Comparison of ENCODE assay signal across 10 mouse cellular contexts in the genomic region with DNA sequence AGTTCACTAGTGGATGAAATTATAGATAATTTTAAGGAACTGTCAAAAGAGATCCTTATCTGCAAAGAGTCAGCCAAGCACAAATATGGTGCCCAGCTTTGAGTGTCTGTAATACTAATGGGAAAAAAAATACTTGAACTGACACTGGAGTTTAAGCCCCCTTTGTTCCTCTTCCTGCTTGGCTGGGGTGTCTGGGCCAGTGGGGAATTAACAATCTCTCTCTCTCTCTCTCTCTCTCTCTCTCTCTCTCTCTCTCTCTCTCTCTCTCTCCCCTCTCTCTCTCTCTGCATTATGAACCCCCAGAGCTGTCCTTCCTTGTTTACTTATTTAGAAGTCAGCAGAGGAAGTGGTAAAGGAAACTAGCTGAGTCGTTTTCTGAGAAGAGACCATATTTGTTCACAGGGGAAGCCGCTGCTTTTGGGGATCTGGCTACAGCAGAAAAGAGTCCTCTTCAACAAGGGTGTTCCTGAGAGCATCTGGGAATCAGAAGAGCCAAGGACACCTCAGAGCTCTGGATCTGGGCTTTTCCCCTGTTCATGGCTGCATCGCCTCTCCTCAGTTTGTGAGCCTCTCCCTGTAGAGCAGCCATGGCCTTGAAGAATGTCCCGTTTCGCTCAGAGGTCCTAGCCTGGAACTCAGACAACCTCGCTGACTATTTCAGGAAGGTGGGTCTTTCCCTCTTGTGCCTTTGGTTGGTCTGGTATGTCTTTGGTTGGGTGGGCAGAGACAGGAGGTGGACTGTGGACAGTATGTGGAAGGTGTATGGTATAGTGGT. TPM values are rescaled to one million over a fixed set of nuclear protein-coding genes. Genes with fewer than 3 reads are reported as not detected.
DNase-seq lines count a peak whose midpoint lies in the region; ATAC-seq lines count a peak whose summit lies in the region.
"Had no signal": no experiment of that assay in that cellular context is flagged by ENCODE, and none has a peak within 500 bp of the region (broad histone marks: within the 10 kb centered on the region; RNA-seq: fewer than 3 reads in every experiment).

A gene (plus strand): TSS at position 154 of the 775 bp plus-strand sequence.

- no peaks in the 10 kb centered on the region for H3K4me1 ChIP-seq in embryonic facial prominence, embryonic 15.5 days
- H3K4me1 ChIP-seq in embryonic facial prominence, embryonic 10.5 days, result 0 out of 2 replicates have a peak, but pooled peaks cover 5% of the 10 kb centered on the region
- H3K4me1 ChIP-seq: midbrain, embryonic 12.5 days had no signal

- H3K4me2 ChIP-seq in embryonic facial prominence, embryonic 15.5 days (replicated peaks), result no peak within 1 kb of the TSS
- H3K4me2 ChIP-seq: midbrain, embryonic 12.5 days had no signal

- no peaks in the 10 kb centered on the region for H3K27me3 ChIP-seq in embryonic facial prominence, embryonic 15.5 days
- H3K27me3 ChIP-seq in embryonic facial prominence, embryonic 10.5 days (replicated peaks; ENCODE audit: low read depth, poor library complexity, severe bottlenecking), result no peaks in the 10 kb centered on the region
- H3K27me3 ChIP-seq: midbrain, embryonic 12.5 days had no signal

- 77% methylated on average over 6 of the region's 6 CpGs for WGBS in embryonic facial prominence, embryonic 15.5 days
- 87% methylated on average over 6 of the region's 6 CpGs for WGBS in embryonic facial prominence, embryonic 10.5 days

- H3K9me3 ChIP-seq in embryonic facial prominence, embryonic 15.5 days (replicated peaks), result no peaks in the 10 kb centered on the region
- H3K9me3 ChIP-seq in embryonic facial prominence, embryonic 10.5 days, result no peaks in the 10 kb centered on the region
- H3K9me3 ChIP-seq: midbrain, embryonic 12.5 days had no signal

- no peak within 1 kb of the TSS for H3K27ac ChIP-seq in embryonic facial prominence, embryonic 15.5 days (replicated peaks)
- H3K27ac ChIP-seq in embryonic facial prominence, embryonic 10.5 days (replicated peaks), result no peak within 1 kb of the TSS
- H3K27ac ChIP-seq: midbrain, embryonic 12.5 days had no signal

- no peaks in the 10 kb centered on the region for H3K36me3 ChIP-seq in embryonic facial prominence, embryonic 15.5 days
- no peaks in the 10 kb centered on the region for H3K36me3 ChIP-seq in embryonic facial prominence, embryonic 10.5 days (replicated peaks)
- H3K36me3 ChIP-seq: midbrain, embryonic 12.5 days had no signal

- no peak within 1 kb of the TSS for H3K9ac ChIP-seq in embryonic facial prominence, embryonic 15.5 days
- H3K9ac ChIP-seq: midbrain, embryonic 12.5 days had no signal

- ATAC-seq in embryonic facial prominence, embryonic 15.5 days (ENCODE audit: insufficient number of reproducible peaks, low FRiP score, low TSS enrichment, low read depth), result no peak
- ATAC-seq in neutrophil, adult 5-6 weeks (ENCODE audit: extremely low read depth, insufficient number of reproducible peaks, low FRiP score, poor library complexity, severe bottlenecking), result no peak

- H3K4me3 ChIP-seq in embryonic facial prominence, embryonic 15.5 days (replicated peaks), result peak within 1 kb of the TSS; percentile 2; the same call in 1 of the 2 replicates
- H3K4me3 ChIP-seq in embryonic facial prominence, embryonic 10.5 days, result no peak within 1 kb of the TSS
- H3K4me3 ChIP-seq: midbrain, embryonic 12.5 days had no signal

- DNase-seq in embryonic facial prominence, embryonic 10.5 days (ENCODE audit: low spot score), result no peak
- peak; percentile 77 for DNase-seq in CD4-positive helper T cell, adult 2 months (ENCODE audit: low read depth, low spot score)
- peak; percentile 85 for DNase-seq in induced T-regulatory cell, adult 2 months (ENCODE audit: low read depth)
- no peak for DNase-seq in right cerebral cortex, postnatal 10 days (ENCODE audit: low spot score in 2 of 2)
- no peak for DNase-seq in ovary, postnatal 10 days (ENCODE audit: low spot score)
- no peak for DNase-seq in adipocyte (ENCODE audit: low spot score)
- DNase-seq: cerebellum, adult 8-10 months had no signal

RNA-seq across cellular contexts. Expression of the gene that starts here (rescaled TPM):
- 5.8 and 7.1 TPM in 2 replicates for polyA plus RNA-seq in embryonic facial prominence, embryonic 15.5 days (2015; fragmentation: Nextera tagmentation; extraction: Ambion mirVana)
- 1.4 and 1.5 TPM in 2 replicates for polyA plus RNA-seq in embryonic facial prominence, embryonic 10.5 days (2016; fragmentation: Nextera tagmentation; extraction: Ambion mirVana)
- total RNA-seq in neutrophil, adult 5-6 weeks (2017), result 162 TPM in 2 replicates

Comparison
In these comparisons a context has a peak if more than half of its experiments do, and no peak if none do; other contexts are left out.
1. DNase-seq: peak in CD4-positive helper T cell, adult 2 months (single experiment) and induced T-regulatory cell, adult 2 months (single experiment); none in embryonic facial prominence, embryonic 10.5 days (single experiment), right cerebral cortex, postnatal 10 days (0 of 2), ovary, postnatal 10 days (single experiment) and adipocyte (single experiment).